Mouse (Mus musculus): Measurements from ENCODE around the gene Samd15.

The Samd15 gene

DNA sequence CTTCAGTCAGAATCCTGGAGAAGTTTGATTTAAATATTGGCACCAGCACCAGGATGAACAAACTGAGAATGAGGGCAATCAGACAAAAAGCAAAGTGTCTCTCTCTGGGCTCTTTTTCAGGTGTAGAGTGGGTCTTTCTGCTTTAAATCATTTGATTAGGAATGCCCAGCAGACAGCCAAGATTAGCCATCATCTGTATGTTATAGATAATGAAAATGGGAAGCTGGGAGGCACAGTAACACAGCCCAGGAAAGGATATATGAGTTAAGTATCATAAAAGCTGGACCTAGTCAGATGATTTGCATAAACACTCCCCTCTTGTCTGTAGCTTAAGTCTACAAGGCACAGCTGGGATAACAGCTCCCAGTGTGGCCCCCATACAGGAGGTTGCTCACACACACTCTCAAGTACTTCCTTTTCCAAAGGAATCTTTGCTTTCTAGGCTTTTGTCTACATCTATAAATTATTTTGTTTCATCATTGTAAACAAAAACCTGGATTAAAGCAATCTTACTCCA, 30.9 kb downstream of the Samd15 start:
- no peak for DNase-seq (ENCODE audit: low read depth, low spot score)

- no peak for DNase-seq (ENCODE audit: low read depth, low spot score)
These were observed 37.5 kb downstream of the Samd15 start for GRCm38 (mm10) chr12:87236882-87237483.

GRCm38 (mm10) chr12:87238632-87239031, 39.1 kb downstream of the Samd15 start, which contains the start of gene Noxred1:
Noxred1 (minus strand) TSS chr12:87238732.
- no peak for DNase-seq (ENCODE audit: low read depth, low spot score)

- no peak for DNase-seq (ENCODE audit: low read depth, low spot score)
These were observed 50.6 kb downstream of the Samd15 start for GRCm38 (mm10) chr12:87250161-87250560.

DNA sequence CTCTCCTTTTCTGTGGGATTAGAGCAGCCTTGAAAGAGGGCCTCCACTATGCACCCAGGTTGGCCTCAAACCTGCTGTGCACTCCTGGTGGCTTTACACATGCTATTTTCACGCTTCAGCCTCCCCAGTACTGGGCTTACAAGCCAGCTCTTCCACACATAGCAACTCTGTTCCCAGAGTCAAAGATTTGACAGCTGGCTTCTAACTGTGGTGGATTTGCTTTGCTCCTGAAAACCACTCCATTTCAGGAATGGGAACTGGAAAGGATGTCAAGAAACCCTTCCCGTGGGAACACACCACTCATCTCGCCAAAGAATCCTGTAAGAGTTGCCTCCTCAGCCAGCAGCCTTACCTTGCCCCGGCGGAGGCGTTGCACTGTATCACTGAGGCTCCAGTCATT, 54.4 kb downstream of the Samd15 start:
- no peak for DNase-seq (ENCODE audit: low read depth, low spot score)

GRCm38 (mm10) chr12:87256629-87257028, 57.1 kb downstream of the Samd15 start:
- no peak for DNase-seq (ENCODE audit: low read depth, low spot score)

- no peak for DNase-seq (ENCODE audit: low read depth, low spot score)
These were observed 61.0 kb downstream of the Samd15 start for GRCm38 (mm10) chr12:87260562-87260961.

Data from retina, adult 2 months (tissue).